Mouse (Mus musculus) olfactory bulb, adult 2 months (tissue): Measurements from ENCODE around the gene Zbtb25.

Source experiments
- CTCF ChIP-seq: fragments of 200-500 bp; IDR thresholded peaks from 2 replicates; pipeline ENCODE4 v1.5.1; 2012; ENCODE audit warnings: low read depth, mild to moderate bottlenecking, low read length, moderate library complexity; ENCODE audit not compliant: insufficient read depth
- POLR2A ChIP-seq: fragments of 200-500 bp; IDR thresholded peaks from 2 replicates; pipeline ENCODE4 v1.6.1; 2012; ENCODE audit warnings: mild to moderate bottlenecking, low read depth, low read length, moderate library complexity; ENCODE audit not compliant: insufficient read depth

DNA sequence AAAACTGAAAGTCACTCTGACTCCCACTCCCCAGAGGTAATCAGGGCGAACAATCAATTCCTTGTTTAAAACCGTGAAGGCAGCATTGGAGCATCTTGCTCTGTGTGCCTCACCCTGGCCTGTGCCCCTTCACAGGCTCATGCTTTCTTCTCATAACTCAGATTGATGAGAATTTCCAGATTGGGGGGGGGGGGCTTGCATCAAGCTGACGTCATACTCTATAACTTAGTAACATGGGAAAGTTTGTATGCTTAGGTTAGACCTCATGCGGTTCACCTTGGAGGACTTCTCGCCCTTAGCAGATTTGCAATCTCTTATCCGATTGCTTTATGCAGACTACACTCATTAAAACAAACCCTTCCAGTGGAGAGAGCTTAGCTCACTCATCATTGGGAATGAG, 4.6 kb upstream of the Zbtb25 start:
- TF ChIP-seq CTCF (no peak), POLR2A (no peak)
